Mouse (Mus musculus): ENCODE data around the gene Wfdc15a. TPM values are rescaled to one million over a fixed set of nuclear protein-coding genes. Genes with fewer than 3 reads are reported as not detected.

The Wfdc15a gene
- total RNA-seq, 2 experiments from 2014 or later: not detected

Other genes with a start within 250 kb of the Wfdc15a start
- gene Ywhab, start 205.2 kb downstream of the Wfdc15a start, total RNA-seq (2015; ENCODE audit: low replicate concordance): 59.1 and 59.9 TPM in 2 replicates
- gene Ywhab, start 205.2 kb downstream of the Wfdc15a start, total RNA-seq (2017; ENCODE audit: low replicate concordance): 33.0 and 34.5 TPM in 2 replicates
- gene Pabpc1l, start 174.7 kb downstream of the Wfdc15a start, total RNA-seq (2015; ENCODE audit: low replicate concordance): 3.6 TPM in 1 of 2 replicates, not detected in the other
- not detected in 2 replicates for gene Pabpc1l, start 174.7 kb downstream of the Wfdc15a start, total RNA-seq (2017; ENCODE audit: low replicate concordance)
- gene Stk4, start 129.8 kb downstream of the Wfdc15a start, total RNA-seq (2015; ENCODE audit: low replicate concordance): 58.7 and 62.5 TPM in 2 replicates
- gene Stk4, start 129.8 kb downstream of the Wfdc15a start, total RNA-seq (2017; ENCODE audit: low replicate concordance): 40.8 and 74.2 TPM in 2 replicates
- gene Tomm34, start 129.0 kb downstream of the Wfdc15a start, total RNA-seq (2015; ENCODE audit: low replicate concordance): 17.3 and 21.8 TPM in 2 replicates
- 9.9 and 10.2 TPM in 2 replicates for gene Tomm34, start 129.0 kb downstream of the Wfdc15a start, total RNA-seq (2017; ENCODE audit: low replicate concordance)
- not detected in 2 replicates for gene Kcns1, start 29.0 kb downstream of the Wfdc15a start, total RNA-seq (2015; ENCODE audit: low replicate concordance)
- not detected in 2 replicates for gene Kcns1, start 29.0 kb downstream of the Wfdc15a start, total RNA-seq (2017; ENCODE audit: low replicate concordance)
- not detected in 2 replicates for gene Wfdc5, start 17.4 kb downstream of the Wfdc15a start, total RNA-seq (2015; ENCODE audit: low replicate concordance)
- not detected in 2 replicates for gene Wfdc5, start 17.4 kb downstream of the Wfdc15a start, total RNA-seq (2017; ENCODE audit: low replicate concordance)
- not detected in 2 replicates for gene Wfdc12, start 9.5 kb downstream of the Wfdc15a start, total RNA-seq (2015; ENCODE audit: low replicate concordance)
- gene Wfdc12, start 9.5 kb downstream of the Wfdc15a start, total RNA-seq (2017; ENCODE audit: low replicate concordance): not detected in 2 replicates
- gene Wfdc15b, start 21.5 kb upstream of the Wfdc15a start, total RNA-seq (2015; ENCODE audit: low replicate concordance): not detected in 2 replicates
- gene Wfdc15b, start 21.5 kb upstream of the Wfdc15a start, total RNA-seq (2017; ENCODE audit: low replicate concordance): not detected in 2 replicates
- gene Svs2, start 38.3 kb upstream of the Wfdc15a start, total RNA-seq (2015; ENCODE audit: low replicate concordance): not detected in 2 replicates
- gene Svs2, start 38.3 kb upstream of the Wfdc15a start, total RNA-seq (2017; ENCODE audit: low replicate concordance): not detected in 2 replicates
- gene Svs3b, start 56.5 kb upstream of the Wfdc15a start, total RNA-seq (2015; ENCODE audit: low replicate concordance): not detected in 2 replicates
- gene Svs3b, start 56.5 kb upstream of the Wfdc15a start, total RNA-seq (2017; ENCODE audit: low replicate concordance): not detected in 2 replicates
- gene Svs4, start 78.3 kb upstream of the Wfdc15a start, total RNA-seq (2015; ENCODE audit: low replicate concordance): not detected in 2 replicates
- gene Svs4, start 78.3 kb upstream of the Wfdc15a start, total RNA-seq (2017; ENCODE audit: low replicate concordance): not detected in 2 replicates
- gene Svs3a, start 89.1 kb upstream of the Wfdc15a start, total RNA-seq (2015; ENCODE audit: low replicate concordance): not detected in 2 replicates
- gene Svs3a, start 89.1 kb upstream of the Wfdc15a start, total RNA-seq (2017; ENCODE audit: low replicate concordance): not detected in 2 replicates
- gene Svs6, start 116.6 kb upstream of the Wfdc15a start, total RNA-seq (2015; ENCODE audit: low replicate concordance): not detected in 2 replicates
- gene Svs6, start 116.6 kb upstream of the Wfdc15a start, total RNA-seq (2017; ENCODE audit: low replicate concordance): not detected in 2 replicates
- gene Svs5, start 132.6 kb upstream of the Wfdc15a start, total RNA-seq (2015; ENCODE audit: low replicate concordance): not detected in 2 replicates
- gene Svs5, start 132.6 kb upstream of the Wfdc15a start, total RNA-seq (2017; ENCODE audit: low replicate concordance): not detected in 2 replicates
- 36.9 and 68.8 TPM in 2 replicates for gene Slpi, start 189.0 kb upstream of the Wfdc15a start, total RNA-seq (2015; ENCODE audit: low replicate concordance)
- gene Slpi, start 189.0 kb upstream of the Wfdc15a start, total RNA-seq (2017; ENCODE audit: low replicate concordance): 6.3 and 11.0 TPM in 2 replicates
- gene Rbpjl, start 203.0 kb upstream of the Wfdc15a start, total RNA-seq (2015; ENCODE audit: low replicate concordance): not detected in 2 replicates
- not detected in 2 replicates for gene Rbpjl, start 203.0 kb upstream of the Wfdc15a start, total RNA-seq (2017; ENCODE audit: low replicate concordance)
- not detected in 2 replicates for gene Matn4, start 205.0 kb upstream of the Wfdc15a start, total RNA-seq (2015; ENCODE audit: low replicate concordance)
- not detected in 2 replicates for gene Matn4, start 205.0 kb upstream of the Wfdc15a start, total RNA-seq (2017; ENCODE audit: low replicate concordance)
- 2.5 and 7.2 TPM in 2 replicates for gene Sdc4, start 243.8 kb upstream of the Wfdc15a start, total RNA-seq (2015; ENCODE audit: low replicate concordance)
- 5.7 and 7.2 TPM in 2 replicates for gene Sdc4, start 243.8 kb upstream of the Wfdc15a start, total RNA-seq (2017; ENCODE audit: low replicate concordance)